Mouse (Mus musculus) hindbrain, postnatal 0 days (tissue): ENCODE results near the gene Slc16a10. TPM values are rescaled to one million over a fixed set of nuclear protein-coding genes. Genes with fewer than 3 reads are reported as not detected.
"Not testable (repeated sequence)": the region's sequence is repeated elsewhere in the genome, so short reads cannot be mapped to it uniquely, and the experiment has no call there.

Source experiments
- ATAC-seq: fragments of 200-750 bp; cut with Nextera tagmentation; 2 replicates; pipeline ENCODE4 v1.8.0; 2017; ENCODE audit warnings: mild to moderate bottlenecking, moderate TSS enrichment, moderate library complexity
- DNase-seq: peaks from one replicate; pipeline ENCODE4 v3.0.0-alpha.2; 2015; ENCODE audit warnings: low spot score
- H3K27ac ChIP-seq: fragments of 300-500 bp; sonication (generic); 2 replicates; pipeline ENCODE4 v1.5.1; 2014; ENCODE audit warnings: mild to moderate bottlenecking
- H3K27me3 ChIP-seq: fragments of 300-500 bp; sonication (generic); 2 replicates; pipeline ENCODE4 v1.6.1; 2014; ENCODE audit warnings: low read length, mixed read lengths; ENCODE audit not compliant: insufficient read depth
- H3K36me3 ChIP-seq: fragments of 300-500 bp; sonication (generic); 2 replicates; pipeline ENCODE4 v1.6.1; 2014; ENCODE audit warnings: low read length, mixed read lengths; ENCODE audit not compliant: insufficient read depth
- H3K4me1 ChIP-seq: fragments of 300-500 bp; sonication (generic); 2 replicates; pipeline ENCODE4 v1.6.1; 2014; ENCODE audit warnings: antibody characterized with exemption, low read length, mixed read lengths; ENCODE audit not compliant: insufficient read depth
- H3K4me2 ChIP-seq: fragments of 300-500 bp; sonication (generic); 2 replicates; pipeline ENCODE4 v1.6.1; 2014; ENCODE audit warnings: low read depth, mild to moderate bottlenecking, low read length, moderate library complexity, mixed read lengths
- H3K4me3 ChIP-seq: fragments of 300-500 bp; sonication (generic); 2 replicates; pipeline ENCODE4 v1.5.1; 2014; ENCODE audit warnings: low read length
- H3K9ac ChIP-seq: fragments of 300-500 bp; sonication (generic); replicated peaks from 2 replicates; pipeline ENCODE4 v1.6.1; 2014; ENCODE audit warnings: mild to moderate bottlenecking, low read length, moderate library complexity, mixed read lengths
- H3K9me3 ChIP-seq: fragments of 300-500 bp; sonication (generic); 2 replicates; pipeline ENCODE4 v1.6.1; 2016; ENCODE audit warnings: low read length, mixed read lengths
- CTCF ChIP-seq: IDR thresholded peaks from 2 replicates; pipeline ENCODE4 v1.5.1; 2016; ENCODE audit warnings: antibody characterized with exemption, control low read depth, low read depth
- WGBS: fragments of 180-500 bp; shearing (Covaris S2); extraction: QIAGEN DNeasy Blood & Tissue Kit; methylation state at CpG from one replicate; pipeline ENCODE4 v1.1.7; 2014; 5-methylcytosine and 5-hydroxymethylcytosine counted together
- polyA plus RNA-seq: library from polyadenylated mRNA; unstranded; fragments of >200 nt; fragmentation: Nextera tagmentation; extraction: Ambion mirVana; gene quantifications from 2 replicates; pipeline ENCODE4 v1.2.1, GENCODE M21; 2015
- total RNA-seq: library from RNA; depleted of rRNA; stranded (reverse); fragments of >200 nt; gene quantifications from 2 replicates; pipeline ENCODE4 v1.2.3, GENCODE M21; 2014

The Slc16a10 gene
- total and polyA plus RNA-seq, 2 experiments from 2014 or later = 3.4 to 4.1 TPM

DNA sequence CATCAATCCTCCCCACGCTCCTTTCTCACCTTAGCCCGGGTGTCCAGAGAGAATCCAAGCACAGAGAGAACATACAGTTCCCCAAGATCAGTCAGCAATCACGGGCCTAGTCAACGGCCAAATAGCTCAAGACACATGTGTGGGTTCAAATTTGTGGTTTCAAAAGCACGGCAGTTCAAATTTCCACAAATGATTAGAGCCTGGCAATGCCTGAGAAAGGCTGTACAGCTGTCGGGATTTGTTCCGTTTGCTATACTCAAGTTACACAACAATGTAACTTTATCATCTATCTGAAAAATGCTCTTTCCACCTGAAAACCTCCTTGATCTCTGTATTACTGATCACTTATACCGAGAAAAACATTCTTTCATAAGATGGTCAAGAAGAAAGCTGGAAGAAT lies 116.5 kb downstream of the Slc16a10 start:
- H3K9ac ChIP-seq = no peak overlapping the region
- WGBS = 64% methylated on average over 8 of the region's 8 CpGs
- TF ChIP-seq CTCF = no peak
- ATAC-seq (no peak), DNase-seq (no peak)
- no peaks in the 10 kb centered on the region for H3K4me1 ChIP-seq
- no peaks in the 10 kb centered on the region for H3K36me3 ChIP-seq
- H3K9me3 ChIP-seq = no peaks in the 10 kb centered on the region
- peak overlapping the region; percentile 83 for H3K4me2 ChIP-seq
- H3K27ac ChIP-seq = peak overlapping the region; percentile 13
- H3K27me3 ChIP-seq = no peaks in the 10 kb centered on the region
- peak overlapping the region; percentile 54 for H3K4me3 ChIP-seq

DNA sequence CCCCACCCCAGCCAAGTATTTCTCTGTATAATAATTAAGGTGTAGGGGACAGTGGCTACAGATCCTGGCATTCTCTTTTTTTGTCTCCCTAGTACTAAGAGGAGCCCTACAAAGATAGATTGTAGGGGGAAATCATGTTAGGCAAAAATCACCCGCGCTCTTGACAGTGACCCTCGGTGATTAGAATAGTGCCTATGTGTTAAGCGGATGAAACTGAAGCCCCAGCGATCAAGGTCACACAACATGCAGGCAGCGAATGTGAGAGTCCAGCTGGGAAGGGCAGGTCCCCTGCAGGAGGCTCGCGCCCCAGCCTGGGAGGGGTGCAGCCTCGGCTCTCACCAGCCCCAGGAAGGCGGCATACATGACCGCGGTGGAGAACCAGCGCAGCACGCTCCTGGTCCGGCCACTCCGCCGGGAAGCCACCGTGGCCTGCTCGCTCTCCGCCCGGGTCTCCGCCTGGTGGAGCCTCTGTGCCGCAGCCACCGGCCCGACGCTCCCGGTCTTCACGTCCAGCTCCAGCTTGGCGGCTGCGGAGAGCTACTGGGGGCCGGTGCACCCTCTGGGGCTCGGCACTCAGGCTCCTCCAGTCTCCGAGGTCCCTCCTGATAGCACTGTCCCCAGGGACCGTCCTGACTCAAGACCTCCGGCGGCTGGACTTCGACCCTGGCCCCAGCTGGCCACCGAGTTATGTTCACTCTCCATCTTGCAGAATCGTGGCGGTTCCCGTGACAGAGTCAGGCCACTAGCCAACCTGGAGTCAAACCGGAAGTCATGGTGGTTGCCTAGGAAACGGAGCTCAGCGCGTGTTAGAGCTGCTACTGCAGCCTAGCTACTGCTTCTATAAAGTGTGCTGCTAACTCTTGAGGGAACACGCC lies 117.3 kb downstream of the Slc16a10 start, which contains the start of gene Mfsd4b1:
Gene Mfsd4b1 (minus strand): TSS at position 715 of the 875 bp plus-strand sequence.
- Histone ChIP-seq H3K27ac (peak within 1 kb of the TSS; percentile 84), H3K4me1 (no peaks in the 10 kb centered on the region), H3K9me3 (no peaks in the 10 kb centered on the region), H3K4me2 (peak within 1 kb of the TSS; percentile 83), H3K27me3 (no peaks in the 10 kb centered on the region), H3K9ac (peak within 1 kb of the TSS; percentile 67), H3K36me3 (no peaks in the 10 kb centered on the region), H3K4me3 (peak within 1 kb of the TSS; percentile 54)
- peak; percentile 98 for ATAC-seq
- peak; percentile 97 for DNase-seq
- under 1% methylated on average over 42 of the region's 46 CpGs for WGBS
- TF ChIP-seq CTCF = peak; percentile 19

DNA sequence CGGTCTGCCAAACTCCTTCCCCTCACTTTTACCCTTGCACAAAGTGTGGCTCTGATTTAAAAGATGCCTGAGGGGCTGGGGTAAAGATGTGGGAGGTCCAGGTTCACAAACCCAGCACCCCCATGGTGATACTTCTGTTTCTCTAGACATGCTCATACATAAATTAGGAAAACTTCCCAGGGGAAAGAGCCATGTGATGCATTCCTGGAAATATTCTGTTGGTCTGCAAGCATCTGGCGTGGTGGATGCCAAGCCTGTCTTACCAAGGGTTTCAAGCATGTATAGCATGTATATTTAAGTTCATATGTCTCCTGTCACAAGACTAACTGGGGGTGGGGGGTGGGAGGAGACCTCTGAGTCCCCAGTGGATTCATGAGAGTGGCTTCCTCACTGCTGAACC lies 121.7 kb downstream of the Slc16a10 start:
- Histone ChIP-seq H3K9ac (no peak overlapping the region), H3K36me3 (no peaks in the 10 kb centered on the region), H3K27me3 (no peaks in the 10 kb centered on the region), H3K4me3 (no peak overlapping the region), H3K27ac (no peak overlapping the region), H3K9me3 (no peaks in the 10 kb centered on the region), H3K4me2 (no peak overlapping the region), H3K4me1 (no peaks in the 10 kb centered on the region)
- 59% methylated on average over 2 of the region's 2 CpGs for WGBS
- TF ChIP-seq CTCF = no peak
- DNase-seq (no peak), ATAC-seq (no peak)

- no peaks in the 10 kb centered on the region for H3K9me3 ChIP-seq
- no peak overlapping the region for H3K4me2 ChIP-seq
- TF ChIP-seq CTCF = no peak
- DNase-seq (no peak), ATAC-seq (no peak)
- no peaks in the 10 kb centered on the region for H3K36me3 ChIP-seq
- no peak overlapping the region for H3K4me3 ChIP-seq
- no peak overlapping the region for H3K27ac ChIP-seq
- H3K9ac ChIP-seq = no peak overlapping the region
- 61% methylated on average over 3 of the region's 3 CpGs for WGBS
- H3K27me3 ChIP-seq = no peaks in the 10 kb centered on the region
- no peaks in the 10 kb centered on the region for H3K4me1 ChIP-seq
These were observed 122.6 kb downstream of the Slc16a10 start for GRCm38 (mm10) chr10:40019492-40019891.

DNA sequence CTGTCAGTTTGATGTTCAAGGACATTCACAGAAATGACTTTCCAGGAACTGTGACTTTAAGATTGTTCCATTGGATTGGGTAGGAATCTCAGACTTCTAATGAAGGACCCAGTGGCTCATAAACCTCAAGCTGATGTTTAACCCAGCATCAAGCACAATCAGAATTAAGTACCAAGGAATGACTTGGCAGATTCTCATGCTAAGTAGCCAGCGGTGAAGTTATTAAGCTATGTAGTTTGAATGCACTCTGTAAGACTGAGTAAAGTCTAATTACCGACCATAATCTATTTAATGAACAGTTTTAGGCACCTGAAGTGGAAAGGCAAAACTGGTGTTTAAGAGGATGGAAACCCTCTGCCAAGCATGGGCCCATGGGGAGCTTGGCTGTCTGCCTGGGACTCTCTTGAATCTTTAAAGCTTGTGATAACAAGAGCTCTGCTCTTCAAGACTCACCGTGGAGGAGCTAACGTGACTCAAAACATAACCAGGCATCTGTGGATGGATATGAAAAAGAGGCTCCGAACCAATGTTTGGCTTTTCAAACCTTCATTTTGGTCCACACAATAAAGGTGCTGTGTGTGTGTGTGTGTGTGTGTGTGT lies 123.7 kb downstream of the Slc16a10 start:
- H3K4me1 ChIP-seq = no peaks in the 10 kb centered on the region
- ATAC-seq (no peak), DNase-seq (no peak)
- no peak for TF ChIP-seq CTCF
- no peak overlapping the region for H3K4me3 ChIP-seq
- 66% methylated on average over 5 of the region's 5 CpGs for WGBS
- no peak overlapping the region for H3K4me2 ChIP-seq
- H3K36me3 ChIP-seq = no peaks in the 10 kb centered on the region
- H3K9ac ChIP-seq = no peak overlapping the region
- no peak overlapping the region for H3K27ac ChIP-seq
- no peaks in the 10 kb centered on the region for H3K9me3 ChIP-seq
- no peaks in the 10 kb centered on the region for H3K27me3 ChIP-seq

- no peaks in the 10 kb centered on the region for H3K4me1 ChIP-seq
- no peak overlapping the region for H3K4me3 ChIP-seq
- DNase-seq (no peak), ATAC-seq (no peak)
- H3K9ac ChIP-seq = no peak overlapping the region
- WGBS = 87% methylated on average over 11 of the region's 11 CpGs
- no peak overlapping the region for H3K27ac ChIP-seq
- H3K27me3 ChIP-seq = no peaks in the 10 kb centered on the region
- TF ChIP-seq CTCF = no peak
- no peaks in the 10 kb centered on the region for H3K9me3 ChIP-seq
- no peak overlapping the region for H3K4me2 ChIP-seq
- H3K36me3 ChIP-seq = no peaks in the 10 kb centered on the region
These were observed 132.5 kb downstream of the Slc16a10 start for GRCm38 (mm10) chr10:40009591-40009990.

DNA sequence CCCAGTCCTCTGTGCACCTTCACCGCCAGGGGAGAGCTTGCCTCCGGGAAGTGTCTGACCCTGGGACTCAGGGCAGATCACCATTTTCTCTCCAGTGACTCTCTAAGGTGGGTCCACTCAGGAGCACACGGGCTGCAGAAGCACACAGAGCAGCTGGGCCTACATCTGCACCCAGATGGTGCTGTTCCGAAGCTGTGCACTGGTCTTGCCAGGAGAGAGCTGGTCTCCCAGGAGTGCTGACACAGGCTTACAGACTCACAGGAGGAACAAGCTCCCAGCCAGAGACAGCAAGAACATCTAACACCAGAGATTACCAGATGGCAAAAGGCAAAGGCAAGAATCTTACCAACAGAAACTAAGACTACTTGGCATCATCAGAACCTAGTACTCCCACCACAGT lies 133.2 kb downstream of the Slc16a10 start:
- not testable (repeated sequence) for H3K9ac ChIP-seq, ATAC-seq, H3K9me3 ChIP-seq, H3K4me3 ChIP-seq, H3K36me3 ChIP-seq, H3K4me1 ChIP-seq, DNase-seq, H3K4me2 ChIP-seq, H3K27me3 ChIP-seq, H3K27ac ChIP-seq
- 72% methylated on average over 4 of the region's 4 CpGs for WGBS
